Mouse (Mus musculus): ENCODE measurements around the gene F2rl3.

F2rl3 gene

GRCm38 (mm10) chr8:72761322-72762051, at the start of gene F2rl3:
F2rl3 (plus strand) TSS chr8:72761880.
- no peak for DNase-seq (ENCODE audit: low spot score in 2 of 2)

DNA sequence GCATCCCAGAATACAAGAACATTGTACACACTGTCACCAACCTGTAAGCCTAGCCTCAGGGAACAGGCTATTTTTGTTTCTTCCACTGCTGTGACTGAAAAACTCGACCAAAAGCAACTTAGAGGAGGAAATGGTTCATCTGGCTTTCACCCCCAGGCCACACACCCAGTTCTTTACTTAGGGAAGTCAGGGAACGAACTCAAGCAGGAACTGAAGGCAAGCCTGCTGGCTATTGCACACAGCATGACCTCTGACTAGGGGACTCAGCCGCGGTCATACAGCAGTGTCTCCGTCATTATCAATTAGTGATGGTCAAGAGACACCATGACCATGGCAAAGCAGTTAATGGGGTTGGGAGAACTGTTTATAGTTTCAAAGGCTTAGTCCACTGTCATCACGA, 49.1 kb upstream of the F2rl3 start:
- DNase-seq (ENCODE audit: low spot score in 2 of 2): no peak

DNA sequence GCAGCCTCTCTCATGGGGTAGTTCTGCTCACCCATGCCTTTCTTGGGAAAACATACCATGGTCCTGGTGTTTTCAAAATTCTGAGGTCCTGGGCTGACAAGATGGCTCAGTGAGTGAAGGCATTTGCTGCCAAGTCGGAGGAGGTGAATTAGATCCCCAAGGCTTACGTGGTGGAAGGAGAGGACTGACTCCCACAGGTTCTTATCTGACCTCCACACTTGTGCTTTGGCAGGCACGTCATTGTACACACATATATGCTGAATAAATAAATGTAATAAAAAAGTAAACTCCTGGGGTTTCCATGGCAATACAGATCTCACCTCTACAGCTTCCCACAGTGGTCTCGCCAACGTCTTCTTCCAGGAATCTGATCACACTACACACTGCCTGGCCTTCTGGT, 45.1 kb upstream of the F2rl3 start:
- DNase-seq (ENCODE audit: low spot score in 2 of 2): no peak

GRCm38 (mm10) chr8:72720541-72720940, 41.1 kb upstream of the F2rl3 start:
- no peak for DNase-seq (ENCODE audit: low spot score in 2 of 2)

GRCm38 (mm10) chr8:72722769-72723650, 38.7 kb upstream of the F2rl3 start, which contains the start of gene Sin3b:
Sin3b (plus strand) TSS chr8:72723285.
- peak; percentile 91 to 98 for DNase-seq (ENCODE audit: low spot score in 2 of 2)

DNA sequence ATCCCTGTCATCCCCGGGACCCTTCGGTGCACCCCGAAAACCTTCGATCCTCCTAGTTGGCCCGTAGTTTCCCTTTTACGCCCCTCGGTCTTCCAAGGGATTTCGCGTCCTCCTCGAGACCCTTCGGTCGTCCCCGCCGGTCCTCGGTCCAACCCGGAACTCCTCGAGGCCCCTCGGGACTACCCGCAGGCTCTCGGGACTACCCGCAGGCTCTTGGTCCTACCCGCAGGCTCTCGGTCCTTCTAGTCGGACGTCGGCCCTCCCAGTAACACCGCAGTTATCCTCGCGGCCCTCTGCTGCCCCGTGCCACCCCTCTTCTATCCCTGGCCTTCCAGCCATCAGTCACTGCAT, 38.1 kb upstream of the F2rl3 start:
- peak in 1 of 2 experiments; percentile 34 for DNase-seq (ENCODE audit: low spot score in 2 of 2)

DNA sequence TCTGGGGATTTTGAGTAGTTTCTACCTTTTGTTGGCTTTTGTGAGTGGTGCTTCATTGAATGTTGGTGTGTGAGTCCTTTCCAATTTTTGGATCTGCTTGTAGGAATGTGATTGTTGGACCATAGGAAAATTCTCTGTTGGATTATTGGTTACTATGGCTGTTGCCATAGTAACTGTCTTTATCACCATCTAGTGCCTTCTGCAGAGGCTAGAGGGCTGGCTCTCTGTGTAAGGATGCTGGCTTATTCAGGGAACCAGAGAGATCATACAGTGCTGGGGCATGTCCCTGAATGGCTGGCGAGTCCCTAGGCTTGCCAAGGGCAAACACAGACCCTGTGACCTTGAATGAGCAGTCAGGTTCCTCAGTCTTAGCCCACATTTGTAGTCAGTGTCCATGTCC, 33.0 kb upstream of the F2rl3 start:
- DNase-seq (ENCODE audit: low spot score in 2 of 2): no peak

GRCm38 (mm10) chr8:72735001-72735400, 26.7 kb upstream of the F2rl3 start:
- DNase-seq (ENCODE audit: low spot score in 2 of 2): no peak

GRCm38 (mm10) chr8:72736868-72737267, 24.8 kb upstream of the F2rl3 start:
- DNase-seq (ENCODE audit: low spot score in 2 of 2): no peak

- DNase-seq (ENCODE audit: low spot score in 2 of 2): peak in 1 of 2 experiments; percentile 19
These were observed 15.6 kb upstream of the F2rl3 start for GRCm38 (mm10) chr8:72746061-72746460.

DNA sequence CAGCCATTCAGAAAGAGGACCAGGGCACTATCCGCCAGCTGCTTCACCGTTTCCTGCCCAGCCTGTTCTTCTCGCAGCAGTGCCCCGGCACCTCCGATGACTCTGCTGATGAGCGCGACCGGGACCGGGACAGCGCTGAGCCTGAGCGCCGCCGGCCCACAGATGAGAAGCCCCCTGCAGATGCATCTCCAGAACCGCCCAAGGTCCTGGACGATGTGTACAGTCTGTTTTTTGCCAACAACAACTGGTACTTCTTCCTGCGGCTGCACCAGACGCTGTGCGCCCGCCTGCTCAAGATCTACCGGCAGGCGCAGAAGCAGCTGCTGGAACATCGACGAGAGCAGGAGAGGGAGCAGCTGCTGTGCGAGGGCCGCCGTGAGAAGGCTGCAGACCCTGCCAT, 11.8 kb upstream of the F2rl3 start:
- no peak for DNase-seq (ENCODE audit: low spot score in 2 of 2)

DNA sequence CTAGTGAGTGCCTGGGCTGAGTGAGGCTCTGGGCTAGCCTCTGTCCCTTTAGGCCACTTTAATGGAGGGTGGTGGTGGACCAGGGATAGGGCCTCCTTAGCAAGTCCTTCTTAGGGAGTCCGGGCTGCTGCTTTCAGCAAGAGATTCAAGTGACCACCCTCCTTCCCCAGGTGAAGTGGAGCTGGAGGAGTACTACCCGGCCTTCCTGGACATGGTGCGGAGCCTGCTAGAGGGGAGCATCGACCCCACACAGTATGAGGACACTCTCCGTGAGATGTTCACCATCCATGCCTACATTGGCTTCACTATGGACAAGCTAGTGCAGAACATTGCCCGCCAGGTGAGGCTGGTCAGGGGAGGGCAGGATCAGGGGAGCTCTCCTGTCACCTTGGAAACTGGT, 11.4 kb upstream of the F2rl3 start:
- DNase-seq (ENCODE audit: low spot score in 2 of 2): no peak

GRCm38 (mm10) chr8:72751126-72751525, 10.6 kb upstream of the F2rl3 start:
- no peak for DNase-seq (ENCODE audit: low spot score in 2 of 2)

GRCm38 (mm10) chr8:72752289-72752688, 9.4 kb upstream of the F2rl3 start:
- DNase-seq (ENCODE audit: low spot score in 2 of 2): no peak

GRCm38 (mm10) chr8:72753165-72753564, 8.5 kb upstream of the F2rl3 start:
- DNase-seq (ENCODE audit: low spot score in 2 of 2): no peak

GRCm38 (mm10) chr8:72753781-72754180, 7.9 kb upstream of the F2rl3 start:
- DNase-seq (ENCODE audit: low spot score in 2 of 2): no peak

GRCm38 (mm10) chr8:72756031-72756430, 5.6 kb upstream of the F2rl3 start:
- no peak for DNase-seq (ENCODE audit: low spot score in 2 of 2)

GRCm38 (mm10) chr8:72756771-72757390, 4.8 kb upstream of the F2rl3 start:
- no peak for DNase-seq (ENCODE audit: low spot score in 2 of 2)

- no peak for DNase-seq (ENCODE audit: low spot score in 2 of 2)
These were observed 4.1 kb upstream of the F2rl3 start for GRCm38 (mm10) chr8:72757426-72758195.

DNA sequence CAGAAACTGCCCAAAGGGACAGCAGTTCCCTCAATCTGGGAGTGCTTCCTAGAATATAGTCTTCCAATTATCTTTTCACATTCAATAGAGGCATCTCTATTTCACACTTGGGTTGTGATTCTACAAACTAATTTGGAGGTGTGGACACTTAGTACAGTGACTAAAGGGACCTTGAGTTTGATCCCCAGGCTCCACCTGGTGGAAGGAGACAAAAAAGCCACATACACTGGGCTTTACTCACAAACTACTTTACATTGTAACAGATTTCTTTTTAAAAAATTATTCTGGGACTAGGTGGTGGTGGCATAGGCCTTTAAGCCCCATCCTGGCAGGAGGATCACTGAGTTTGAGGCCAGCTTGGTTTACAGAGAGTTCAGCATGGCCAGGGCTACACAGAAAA, 3.4 kb upstream of the F2rl3 start:
- DNase-seq (ENCODE audit: low spot score in 2 of 2): no peak

DNA sequence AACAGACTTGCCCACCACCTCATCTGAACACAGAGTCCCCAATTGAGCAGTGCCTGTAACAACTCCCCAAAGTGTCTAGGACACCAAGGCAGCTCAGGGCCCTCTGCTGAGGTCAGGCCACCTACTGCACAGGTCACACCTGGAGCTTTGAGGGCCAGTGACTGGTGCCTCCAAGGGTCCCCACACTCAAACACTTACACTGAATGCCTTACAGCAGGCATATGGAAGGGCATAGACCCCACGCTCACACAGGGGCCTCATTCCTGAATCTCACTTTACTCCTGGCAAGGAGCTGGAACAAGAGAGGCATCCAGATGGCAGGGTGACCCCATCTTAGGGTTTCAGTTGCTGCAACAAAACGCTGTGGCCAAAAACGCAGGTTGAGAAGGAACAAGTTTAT, 1.5 kb upstream of the F2rl3 start:
- DNase-seq (ENCODE audit: low spot score in 2 of 2): no peak

GRCm38 (mm10) chr8:72762306-72762705, 626 bp downstream of the F2rl3 start:
- no peak for DNase-seq (ENCODE audit: low spot score in 2 of 2)
